Mouse (Mus musculus): Measurements from ENCODE around the gene Brwd3. TPM values are rescaled to one million over a fixed set of nuclear protein-coding genes. Genes with fewer than 3 reads are reported as not detected.

The Brwd3 gene
- polyA plus RNA-seq, 1 experiment from 2014 or later: 0.74 TPM

Other genes with a start within 250 kb of the Brwd3 start
- gene Gm379, start 169.5 kb downstream of the Brwd3 start, polyA plus RNA-seq (2015; fragmentation: Nextera tagmentation; extraction: Ambion mirVana): 0.09 and 0.14 TPM in 2 replicates
- gene Hmgn5, start 179.0 kb upstream of the Brwd3 start, polyA plus RNA-seq (2015; fragmentation: Nextera tagmentation; extraction: Ambion mirVana): 11.3 and 15.2 TPM in 2 replicates

Data from liver, embryonic 16.5 days (tissue).